Mouse (Mus musculus): Measurements from ENCODE around the gene Plp2.
"Not testable (repeated sequence)": the region's sequence is repeated elsewhere in the genome, so short reads cannot be mapped to it uniquely, and the experiment has no call there.

Plp2 gene

GRCm38 (mm10) chrX:7670921-7671623, at the start of gene Plp2:
Gene Plp2, minus strand, starts transcription at chrX:7671390.
- DNase-seq (ENCODE audit: low spot score) = no peak

- DNase-seq (ENCODE audit: low spot score) = not testable (repeated sequence)
Measured at GRCm38 (mm10) chrX:7716058-7716457, 44.9 kb upstream of the Plp2 start.

GRCm38 (mm10) chrX:7714135-7714899, 43.1 kb upstream of the Plp2 start, which contains the start of gene Wdr45:
Gene Wdr45, plus strand, starts transcription at chrX:7714333.
- DNase-seq (ENCODE audit: low spot score) = peak; percentile 91

- DNase-seq (ENCODE audit: low spot score) = not testable (repeated sequence)
Measured at GRCm38 (mm10) chrX:7713764-7714134, 42.6 kb upstream of the Plp2 start.

GRCm38 (mm10) chrX:7696954-7697381, 25.8 kb upstream of the Plp2 start, which contains the start of gene Gpkow:
Gene Gpkow, plus strand, starts transcription at chrX:7697131.
- peak; percentile 73 for DNase-seq (ENCODE audit: low spot score)

GRCm38 (mm10) chrX:7696520-7696919, 25.3 kb upstream of the Plp2 start:
- no peak for DNase-seq (ENCODE audit: low spot score)

GRCm38 (mm10) chrX:7692862-7693261, 21.7 kb upstream of the Plp2 start:
- DNase-seq (ENCODE audit: low spot score) = no peak

- DNase-seq (ENCODE audit: low spot score) = no peak
Measured at GRCm38 (mm10) chrX:7690486-7690885, 19.3 kb upstream of the Plp2 start.

- no peak for DNase-seq (ENCODE audit: low spot score)
Measured at GRCm38 (mm10) chrX:7688321-7688720, 17.1 kb upstream of the Plp2 start.

- no peak for DNase-seq (ENCODE audit: low spot score)
Measured at GRCm38 (mm10) chrX:7680864-7681263, 9.7 kb upstream of the Plp2 start, which contains the start of gene Magix. Gene Magix, minus strand, starts transcription at chrX:7681251.

- no peak for DNase-seq (ENCODE audit: low spot score)
Measured at GRCm38 (mm10) chrX:7680057-7680412, 8.8 kb upstream of the Plp2 start.

GRCm38 (mm10) chrX:7679405-7680056, 8.3 kb upstream of the Plp2 start:
- peak; percentile 52 for DNase-seq (ENCODE audit: low spot score)

- DNase-seq (ENCODE audit: low spot score) = no peak
Measured at GRCm38 (mm10) chrX:7678986-7679385, 7.8 kb upstream of the Plp2 start.

- no peak for DNase-seq (ENCODE audit: low spot score)
Measured at GRCm38 (mm10) chrX:7675001-7675380, 3.8 kb upstream of the Plp2 start.

GRCm38 (mm10) chrX:7674284-7675000, 3.3 kb upstream of the Plp2 start:
- DNase-seq (ENCODE audit: low spot score) = no peak

- no peak for DNase-seq (ENCODE audit: low spot score)
Measured at GRCm38 (mm10) chrX:7673578-7674281, 2.5 kb upstream of the Plp2 start.

GRCm38 (mm10) chrX:7672739-7673138, 1.5 kb upstream of the Plp2 start:
- no peak for DNase-seq (ENCODE audit: low spot score)

- no peak for DNase-seq (ENCODE audit: low spot score)
Measured at GRCm38 (mm10) chrX:7670390-7670881, 754 bp downstream of the Plp2 start.

GRCm38 (mm10) chrX:7665739-7666502, 5.3 kb downstream of the Plp2 start:
- no peak for DNase-seq (ENCODE audit: low spot score)

- DNase-seq (ENCODE audit: low spot score) = no peak
Measured at GRCm38 (mm10) chrX:7664791-7665190, 6.4 kb downstream of the Plp2 start.

- no peak for DNase-seq (ENCODE audit: low spot score)
Measured at GRCm38 (mm10) chrX:7662936-7663335, 8.3 kb downstream of the Plp2 start.

Data from layer of hippocampus, adult 9-10 months (tissue).